Mouse (Mus musculus) neural tube, embryonic 15.5 days (tissue): ENCODE data around the gene Tbck. TPM values are rescaled to one million over a fixed set of nuclear protein-coding genes. Genes with fewer than 3 reads are reported as not detected.

Experiments used
- ATAC-seq: fragments of 200-750 bp; cut with Nextera tagmentation; 2 replicates; pipeline ENCODE4 v1.8.0; 2017; ENCODE audit warnings: mild to moderate bottlenecking, moderate TSS enrichment, moderate library complexity; ENCODE audit not compliant: low FRiP score
- H3K27ac ChIP-seq: fragments of 300-500 bp; sonication (generic); replicated peaks from 2 replicates; pipeline ENCODE4 v1.5.1; 2015; ENCODE audit warnings: mild to moderate bottlenecking, inconsistent platforms
- H3K27me3 ChIP-seq: fragments of 300-500 bp; sonication (generic); replicated peaks from 2 replicates; pipeline ENCODE4 v1.6.1; 2015; ENCODE audit warnings: inconsistent platforms
- H3K36me3 ChIP-seq: fragments of 300-500 bp; sonication (generic); 2 replicates; pipeline ENCODE4 v1.6.1; 2015; ENCODE audit warnings: inconsistent platforms
- H3K4me1 ChIP-seq: fragments of 300-500 bp; sonication (generic); 2 replicates; pipeline ENCODE4 v1.6.1; 2015; ENCODE audit warnings: inconsistent platforms
- H3K4me2 ChIP-seq: fragments of 300-500 bp; sonication (generic); 2 replicates; pipeline ENCODE4 v1.6.1; 2015; ENCODE audit warnings: inconsistent platforms, mild to moderate bottlenecking, moderate library complexity
- H3K4me3 ChIP-seq: fragments of 300-500 bp; sonication (generic); replicated peaks from 2 replicates; pipeline ENCODE4 v1.5.1; 2015; ENCODE audit warnings: mild to moderate bottlenecking, inconsistent platforms
- H3K9ac ChIP-seq: fragments of 300-500 bp; sonication (generic); replicated peaks from 2 replicates; pipeline ENCODE4 v1.6.1; 2015; ENCODE audit warnings: mild to moderate bottlenecking, inconsistent platforms
- H3K9me3 ChIP-seq: fragments of 300-500 bp; sonication (generic); replicated peaks from 2 replicates; pipeline ENCODE4 v1.6.1; 2016; ENCODE audit warnings: inconsistent platforms
- WGBS: fragments of 180-500 bp; shearing (Covaris S2); methylation state at CpG from one replicate; pipeline ENCODE4 v1.1.7; 2015; ENCODE audit warnings: mixed read lengths; 5-methylcytosine and 5-hydroxymethylcytosine counted together
- polyA plus RNA-seq: library from polyadenylated mRNA; unstranded; fragments of >200 nt; fragmentation: Nextera tagmentation; extraction: Ambion mirVana; gene quantifications from 2 replicates; pipeline ENCODE4 v1.2.1, GENCODE M21; 2015

The Tbck gene
- polyA plus RNA-seq, 1 experiment from 2014 or later = 32.2 TPM

DNA sequence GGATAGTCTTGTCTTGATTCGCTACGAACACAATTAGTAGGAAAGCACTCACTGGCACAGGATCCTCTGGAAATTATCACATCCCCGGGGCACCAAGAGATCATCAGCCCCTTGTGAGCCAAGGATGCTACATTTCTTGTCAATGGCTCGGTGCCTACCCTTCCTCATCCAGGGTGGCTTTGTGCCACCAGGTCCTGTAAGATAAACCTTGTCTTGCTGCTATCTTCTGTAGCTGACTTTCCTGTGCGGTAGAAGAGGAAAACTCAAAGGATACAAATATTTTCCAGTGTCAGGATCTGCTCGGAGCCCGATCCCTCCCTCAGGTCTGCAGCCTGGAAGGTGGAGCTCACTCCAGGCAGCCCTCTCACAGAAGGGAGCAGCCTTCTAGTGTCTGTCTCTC, 175.6 kb downstream of the Tbck start:
- no peak for ATAC-seq
- Histone ChIP-seq H3K9ac (no peak overlapping the region), H3K27ac (no peak overlapping the region), H3K4me3 (no peak overlapping the region), H3K27me3 (no peaks in the 10 kb centered on the region), H3K4me1 (no peaks in the 10 kb centered on the region), H3K9me3 (no peaks in the 10 kb centered on the region), H3K4me2 (no peak overlapping the region), H3K36me3 (no peaks in the 10 kb centered on the region)
- 89% methylated on average over 7 of the region's 7 CpGs for WGBS

DNA sequence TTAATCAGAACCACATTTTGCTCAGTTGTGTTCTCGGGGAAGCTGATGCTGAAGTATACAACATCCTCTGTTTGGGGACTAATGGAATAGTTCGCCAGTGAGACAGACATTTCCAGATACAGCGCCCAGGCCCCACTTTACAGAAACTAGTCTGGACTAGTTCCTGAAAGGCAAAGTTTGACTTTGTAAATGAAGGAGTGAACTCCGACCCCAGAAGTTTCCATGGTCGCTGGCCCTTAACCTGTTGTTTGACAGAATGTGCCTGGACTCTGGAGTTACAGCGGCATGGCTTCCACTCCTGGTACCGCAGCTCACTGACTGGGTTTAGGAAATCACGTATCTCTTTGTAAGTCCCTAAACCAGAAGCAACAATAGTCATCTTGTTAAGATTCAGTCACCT, 176.9 kb downstream of the Tbck start:
- 85% methylated on average over 8 of the region's 8 CpGs for WGBS
- Histone ChIP-seq H3K9me3 (no peaks in the 10 kb centered on the region), H3K4me3 (no peak overlapping the region), H3K27ac (no peak overlapping the region), H3K4me2 (no peak overlapping the region), H3K36me3 (no peaks in the 10 kb centered on the region), H3K9ac (no peak overlapping the region), H3K4me1 (no peaks in the 10 kb centered on the region), H3K27me3 (no peaks in the 10 kb centered on the region)
- ATAC-seq = no peak

DNA sequence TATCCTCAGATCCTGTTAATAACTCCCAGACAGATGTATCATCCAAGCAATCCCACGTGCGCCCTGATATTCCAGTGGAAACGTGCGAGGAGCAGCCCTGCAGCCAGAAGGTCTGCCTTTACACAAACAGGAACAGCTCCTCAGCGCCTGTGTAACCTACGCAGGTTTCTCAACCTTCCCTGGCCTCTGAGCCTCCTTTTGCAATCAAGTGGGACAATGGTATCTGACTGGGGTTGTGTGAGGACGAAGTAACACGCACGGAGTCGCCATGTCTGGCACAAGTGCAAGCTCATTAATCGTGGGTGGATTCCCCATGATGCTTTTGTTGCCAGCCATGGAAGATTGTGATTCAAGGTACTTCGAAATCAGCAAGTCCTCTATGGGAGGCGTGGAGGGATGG, 179.9 kb downstream of the Tbck start:
- WGBS = 79% methylated on average over 13 of the region's 13 CpGs
- Histone ChIP-seq H3K4me1 (peaks cover 5% of the 10 kb centered on the region; the same call in 1 of the 2 replicates), H3K9ac (no peak overlapping the region), H3K4me3 (no peak overlapping the region), H3K4me2 (no peak overlapping the region), H3K27me3 (no peaks in the 10 kb centered on the region), H3K9me3 (no peaks in the 10 kb centered on the region), H3K36me3 (no peaks in the 10 kb centered on the region), H3K27ac (no peak overlapping the region)
- ATAC-seq = no peak

DNA sequence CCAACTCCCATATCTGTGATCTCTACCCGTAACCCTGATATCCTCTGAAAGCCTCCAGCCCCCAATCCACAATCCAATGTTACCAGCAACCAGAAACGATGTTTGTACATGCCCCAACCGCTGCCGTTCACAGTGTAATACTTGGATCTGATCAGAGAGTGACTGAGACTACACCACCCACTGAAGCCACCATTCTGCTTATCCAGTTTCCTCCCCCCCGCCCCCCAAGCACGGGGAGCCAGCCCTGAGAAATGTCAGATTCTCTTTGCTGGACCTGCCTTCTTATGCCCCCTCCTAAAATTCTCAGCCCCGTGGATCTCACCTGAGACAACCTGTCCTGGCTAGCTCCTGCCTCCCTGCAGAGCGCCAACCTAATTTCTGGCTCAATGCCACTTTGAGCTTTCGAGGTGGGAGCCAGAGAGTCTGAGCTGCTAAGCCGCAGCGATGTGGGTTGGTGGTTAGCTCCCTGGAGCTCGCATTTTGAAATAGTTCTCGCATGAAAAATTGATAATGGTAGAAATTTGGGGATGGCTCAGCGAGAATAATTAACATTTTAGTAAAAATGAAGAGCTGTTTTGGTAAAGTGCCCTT, 180.5 kb downstream of the Tbck start:
- no peak overlapping the region for H3K4me3 ChIP-seq
- no peaks in the 10 kb centered on the region for H3K27me3 ChIP-seq
- H3K27ac ChIP-seq = no peak overlapping the region
- H3K4me2 ChIP-seq = no peak overlapping the region
- peaks cover 7% of the 10 kb centered on the region; the same call in 1 of the 2 replicates for H3K4me1 ChIP-seq
- H3K9ac ChIP-seq = no peak overlapping the region
- 82% methylated on average over 14 of the region's 14 CpGs for WGBS
- H3K9me3 ChIP-seq = no peaks in the 10 kb centered on the region
- no peaks in the 10 kb centered on the region for H3K36me3 ChIP-seq
- no peak for ATAC-seq

DNA sequence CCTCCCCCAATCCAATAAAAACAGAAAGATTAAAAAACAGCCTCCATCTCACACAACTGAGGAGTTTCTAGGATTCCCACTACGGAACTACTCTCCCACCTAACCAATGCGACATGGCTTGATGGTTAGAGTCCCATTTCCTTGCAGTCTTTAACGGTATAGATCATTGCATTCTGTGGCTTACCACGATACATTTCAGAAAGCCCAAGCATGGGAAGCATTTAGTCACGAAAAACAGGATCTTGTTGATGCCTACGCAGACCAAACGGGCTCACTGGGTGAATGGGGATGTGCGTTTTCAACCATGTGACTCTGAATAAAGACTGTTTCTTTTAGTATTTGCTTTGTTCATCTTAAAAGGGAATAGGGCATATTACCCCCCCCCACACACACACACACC, 181.0 kb downstream of the Tbck start:
- no peak for ATAC-seq
- Histone ChIP-seq H3K4me1 (peaks cover 7% of the 10 kb centered on the region; the same call in 1 of the 2 replicates), H3K27me3 (no peaks in the 10 kb centered on the region), H3K4me3 (no peak overlapping the region), H3K9ac (no peak overlapping the region), H3K4me2 (no peak overlapping the region), H3K36me3 (no peaks in the 10 kb centered on the region), H3K27ac (no peak overlapping the region), H3K9me3 (no peaks in the 10 kb centered on the region)
- 86% methylated on average over 8 of the region's 8 CpGs for WGBS

DNA sequence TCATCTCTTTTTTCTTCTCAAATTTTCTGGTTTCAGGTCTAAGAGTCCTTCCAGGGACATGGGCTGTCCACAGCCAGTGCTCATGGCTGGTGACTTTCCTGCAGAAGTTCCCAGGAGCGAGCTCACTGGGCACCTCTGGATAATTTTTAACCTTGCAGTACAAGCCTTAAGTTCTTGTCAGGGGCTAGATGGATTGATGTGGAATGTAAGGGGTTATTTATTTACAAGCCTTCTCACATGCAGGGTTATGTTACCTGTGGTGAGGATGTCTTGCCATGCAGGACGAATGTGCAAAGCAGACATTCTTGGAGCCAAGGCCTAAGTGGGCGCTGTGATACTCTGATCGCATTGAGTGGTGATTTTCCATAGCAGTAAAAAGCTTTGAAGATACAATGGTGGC, 181.7 kb downstream of the Tbck start:
- H3K4me3 ChIP-seq = no peak overlapping the region
- H3K9me3 ChIP-seq = no peaks in the 10 kb centered on the region
- H3K4me2 ChIP-seq = no peak overlapping the region
- peaks cover 7% of the 10 kb centered on the region; the same call in 1 of the 2 replicates for H3K4me1 ChIP-seq
- H3K27me3 ChIP-seq = no peaks in the 10 kb centered on the region
- H3K27ac ChIP-seq = no peak overlapping the region
- H3K36me3 ChIP-seq = no peaks in the 10 kb centered on the region
- ATAC-seq = no peak
- H3K9ac ChIP-seq = no peak overlapping the region
- WGBS = 90% methylated on average over 4 of the region's 4 CpGs

DNA sequence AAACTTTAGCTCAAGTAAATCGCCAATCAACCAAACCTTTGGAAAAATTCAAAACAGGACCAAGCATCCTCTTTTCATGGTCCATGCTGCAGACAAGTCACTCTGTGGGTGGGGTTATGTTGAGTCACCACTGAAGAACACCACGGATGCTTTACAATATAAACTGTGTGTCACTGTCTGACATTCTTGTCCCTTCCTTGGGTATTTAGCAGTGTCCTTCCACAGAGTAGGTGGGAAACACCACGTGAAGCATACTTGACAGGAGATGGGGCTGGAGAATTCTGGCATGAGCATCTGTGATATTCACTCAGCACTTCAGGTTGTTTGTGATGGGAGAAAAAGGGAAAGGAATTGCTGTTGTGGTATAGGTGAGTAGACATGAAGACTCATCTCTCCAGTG, 183.0 kb downstream of the Tbck start:
- H3K27ac ChIP-seq = no peak overlapping the region
- H3K27me3 ChIP-seq = no peaks in the 10 kb centered on the region
- peaks cover 7% of the 10 kb centered on the region; the same call in 1 of the 2 replicates for H3K4me1 ChIP-seq
- no peaks in the 10 kb centered on the region for H3K36me3 ChIP-seq
- no peak for ATAC-seq
- H3K9me3 ChIP-seq = no peaks in the 10 kb centered on the region
- 87% methylated on average over 3 of the region's 3 CpGs for WGBS
- no peak overlapping the region for H3K4me3 ChIP-seq
- H3K4me2 ChIP-seq = no peak overlapping the region
- H3K9ac ChIP-seq = no peak overlapping the region

DNA sequence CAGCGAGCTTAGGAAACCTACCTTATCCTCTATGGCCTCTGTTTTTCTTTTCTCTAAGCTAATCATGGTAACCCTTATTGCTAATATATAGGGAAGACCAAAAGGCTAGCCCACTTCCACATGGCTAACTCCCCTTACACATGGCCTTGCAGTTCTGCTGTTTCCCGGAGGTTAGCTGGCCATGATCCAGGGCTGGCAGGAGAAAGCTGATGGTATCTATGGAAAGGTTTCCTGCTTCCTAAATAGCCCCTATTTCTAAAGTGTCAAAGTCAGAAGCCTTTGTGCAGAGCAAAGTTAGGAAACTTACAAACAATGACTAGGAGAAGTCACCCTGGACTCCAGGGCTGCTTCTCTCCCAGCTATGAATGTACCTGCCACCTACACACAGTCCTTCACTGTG, 184.9 kb downstream of the Tbck start:
- no peak overlapping the region for H3K4me3 ChIP-seq
- WGBS = 79% methylated on average over 2 of the region's 2 CpGs
- H3K4me2 ChIP-seq = no peak overlapping the region
- no peak overlapping the region for H3K9ac ChIP-seq
- peaks cover 7% of the 10 kb centered on the region; the same call in 1 of the 2 replicates for H3K4me1 ChIP-seq
- no peak for ATAC-seq
- H3K27ac ChIP-seq = no peak overlapping the region
- no peaks in the 10 kb centered on the region for H3K27me3 ChIP-seq
- no peaks in the 10 kb centered on the region for H3K36me3 ChIP-seq
- H3K9me3 ChIP-seq = no peaks in the 10 kb centered on the region

DNA sequence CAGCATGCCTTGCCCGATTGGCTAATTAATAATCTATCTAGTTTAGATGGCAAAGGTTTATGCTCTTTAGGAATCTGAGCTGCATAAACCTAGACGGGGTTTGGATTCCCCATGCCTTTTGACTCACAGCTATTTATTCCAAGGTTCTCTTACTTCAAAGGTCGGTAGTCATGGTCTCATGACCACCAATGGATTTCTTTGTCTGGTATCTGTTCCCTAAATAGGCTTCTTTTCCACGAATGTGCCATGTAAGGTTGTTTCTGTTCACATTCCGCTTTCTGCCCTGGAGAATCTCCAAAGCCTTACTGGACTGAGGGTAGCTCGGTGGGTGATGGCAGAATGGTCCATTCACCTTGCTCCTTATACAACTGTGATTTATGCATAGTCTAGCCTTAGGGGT, 186.1 kb downstream of the Tbck start:
- no peak for ATAC-seq
- Histone ChIP-seq H3K36me3 (no peaks in the 10 kb centered on the region), H3K4me1 (peaks cover 7% of the 10 kb centered on the region; the same call in 1 of the 2 replicates), H3K27me3 (no peaks in the 10 kb centered on the region), H3K4me2 (no peak overlapping the region), H3K9me3 (no peaks in the 10 kb centered on the region), H3K4me3 (no peak overlapping the region), H3K9ac (no peak overlapping the region), H3K27ac (no peak overlapping the region)
- WGBS = 82% methylated on average over 6 of the region's 6 CpGs

DNA sequence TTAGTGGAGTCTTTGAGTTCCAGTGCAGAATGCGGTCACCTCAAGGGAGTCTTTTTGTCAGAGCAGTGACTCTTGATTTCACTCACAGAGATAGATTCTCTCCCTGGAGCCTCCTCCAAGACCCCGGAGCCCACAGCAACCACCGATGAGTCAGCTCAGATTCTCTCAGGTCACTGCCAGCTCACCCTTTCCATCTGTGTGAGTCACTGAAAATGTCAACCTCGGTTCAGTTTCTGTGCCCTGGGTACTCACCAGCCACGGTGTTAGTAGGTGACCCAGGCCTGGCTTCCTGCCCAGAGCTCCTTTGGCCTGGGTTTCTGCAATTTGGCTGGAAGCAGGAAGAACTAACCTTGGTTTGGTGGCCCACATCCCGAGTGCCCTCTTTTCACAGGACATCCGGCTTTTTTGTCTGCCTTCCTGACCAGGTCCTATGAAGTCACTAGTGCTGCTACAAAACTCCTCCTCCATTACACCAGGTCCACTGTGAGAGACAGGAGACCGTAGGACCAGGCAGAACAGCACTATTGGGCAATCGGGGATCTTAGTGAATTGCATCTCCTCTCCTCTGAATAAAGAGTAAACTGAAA, 187.5 kb downstream of the Tbck start:
- Histone ChIP-seq H3K4me2 (no peak overlapping the region), H3K4me1 (peaks cover 7% of the 10 kb centered on the region; the same call in 1 of the 2 replicates), H3K36me3 (no peaks in the 10 kb centered on the region), H3K4me3 (no peak overlapping the region), H3K9me3 (no peaks in the 10 kb centered on the region), H3K27ac (no peak overlapping the region), H3K9ac (no peak overlapping the region), H3K27me3 (no peaks in the 10 kb centered on the region)
- no peak for ATAC-seq
- 89% methylated on average over 9 of the region's 9 CpGs for WGBS

DNA sequence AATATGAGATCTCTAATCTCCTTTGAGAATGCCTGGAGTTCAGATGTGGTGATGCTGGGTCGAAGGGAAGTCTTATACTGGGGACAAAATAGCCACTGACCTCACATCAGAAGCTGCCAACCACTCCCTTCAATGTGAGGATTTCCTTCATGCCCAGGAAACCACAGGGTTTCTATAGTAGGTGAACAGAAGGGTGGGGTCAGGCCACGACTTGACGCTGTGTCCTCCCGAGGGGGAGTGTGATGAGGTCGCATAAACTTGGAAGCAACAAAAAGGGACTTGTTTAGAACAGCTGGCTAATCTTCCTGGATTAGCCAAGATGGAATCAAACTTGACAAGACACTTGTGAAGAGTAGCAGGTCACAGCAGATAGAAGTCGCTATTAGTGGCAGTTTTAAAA, 189.3 kb downstream of the Tbck start:
- WGBS = 73% methylated on average over 6 of the region's 6 CpGs

DNA sequence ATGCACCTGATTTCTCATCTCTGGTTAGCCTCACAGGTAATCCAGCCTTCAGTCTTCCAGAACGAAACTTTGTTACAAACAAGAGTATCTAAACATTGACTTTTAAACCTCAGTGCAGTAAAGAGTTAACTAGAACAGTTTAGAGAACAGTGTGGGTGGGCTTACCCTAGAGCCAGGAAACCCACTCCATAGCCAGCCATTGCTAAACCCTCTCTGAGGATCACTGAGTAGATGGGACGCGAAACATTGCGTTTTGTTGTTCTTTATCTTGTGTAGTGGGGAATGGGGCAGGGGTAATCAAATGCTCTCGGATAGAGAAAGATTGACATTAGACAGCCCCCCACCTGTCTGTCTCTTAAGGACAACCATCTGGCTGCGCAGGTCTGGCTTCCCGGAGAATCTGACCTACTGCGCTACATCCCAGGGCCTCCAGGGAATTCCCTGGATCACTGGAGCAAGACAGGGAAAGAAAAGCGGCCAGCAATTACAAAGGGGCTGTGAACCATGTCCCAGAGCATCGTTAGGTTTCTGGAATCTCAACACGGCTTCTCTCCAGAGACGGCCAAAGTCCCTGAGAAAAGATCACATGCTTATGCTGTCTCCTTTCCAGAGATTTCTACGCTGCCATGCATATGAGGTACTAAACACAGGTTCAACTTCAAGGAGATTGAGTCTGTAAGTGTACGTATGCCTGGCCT, 192.2 kb downstream of the Tbck start:
- Histone ChIP-seq H3K4me3 (no peak overlapping the region), H3K4me2 (no peak overlapping the region), H3K27me3 (no peaks in the 10 kb centered on the region), H3K9ac (no peak overlapping the region), H3K4me1 (no peaks in the 10 kb centered on the region), H3K36me3 (no peaks in the 10 kb centered on the region), H3K27ac (no peak overlapping the region), H3K9me3 (no peaks in the 10 kb centered on the region)
- no peak for ATAC-seq
- 68% methylated on average over 14 of the region's 14 CpGs for WGBS

More for the DNA sequence above, 189.3 kb downstream of the Tbck start:
- no peaks in the 10 kb centered on the region for H3K9me3 ChIP-seq
- no peak overlapping the region for H3K27ac ChIP-seq
- no peaks in the 10 kb centered on the region for H3K36me3 ChIP-seq
- ATAC-seq = no peak
- H3K9ac ChIP-seq = no peak overlapping the region
- H3K4me1 ChIP-seq = peaks cover 5% of the 10 kb centered on the region; the same call in 1 of the 2 replicates
- no peak overlapping the region for H3K4me3 ChIP-seq
- no peak overlapping the region for H3K4me2 ChIP-seq
- no peaks in the 10 kb centered on the region for H3K27me3 ChIP-seq
